Mouse (Mus musculus) myocyte (in vitro differentiated cells): Measurements from ENCODE around the gene Tex33.

Experiments used
- MAX ChIP-seq: IDR thresholded peaks from one replicate; pipeline ENCODE4 v1.6.1; 2011; ENCODE audit warnings: low read depth, mild to moderate bottlenecking, control low read depth
- MYOD1 ChIP-seq, 3 experiments: IDR thresholded peaks; one replicate each; pipeline ENCODE4 v1.6.1; 2011; ENCODE audit warnings: control low read depth in 2 of 3, low read depth in 2 of 3, mild to moderate bottlenecking in 2 of 3, moderate library complexity in 1 of 3; ENCODE audit not compliant: insufficient read length in 2 of 3, control insufficient read depth in 1 of 3
- POLR2A ChIP-seq: IDR thresholded peaks from one replicate; pipeline ENCODE4 v1.6.1; 2011; ENCODE audit warnings: low read depth, mild to moderate bottlenecking, control low read depth, moderate library complexity; ENCODE audit not compliant: insufficient read length
- POLR2AphosphoS2 ChIP-seq: IDR thresholded peaks from one replicate; pipeline ENCODE4 v1.6.1; 2011; ENCODE audit warnings: low read depth, control low read depth; ENCODE audit not compliant: insufficient read length
- SRF ChIP-seq: IDR thresholded peaks from one replicate; pipeline ENCODE4 v1.6.1; 2011; ENCODE audit warnings: low read depth; ENCODE audit not compliant: control insufficient read depth, insufficient read length
- TCF12 ChIP-seq: IDR thresholded peaks from one replicate; pipeline ENCODE4 v1.6.1; 2011; ENCODE audit warnings: mild to moderate bottlenecking, control low read depth; ENCODE audit not compliant: poor library complexity, insufficient read depth, severe bottlenecking

DNA sequence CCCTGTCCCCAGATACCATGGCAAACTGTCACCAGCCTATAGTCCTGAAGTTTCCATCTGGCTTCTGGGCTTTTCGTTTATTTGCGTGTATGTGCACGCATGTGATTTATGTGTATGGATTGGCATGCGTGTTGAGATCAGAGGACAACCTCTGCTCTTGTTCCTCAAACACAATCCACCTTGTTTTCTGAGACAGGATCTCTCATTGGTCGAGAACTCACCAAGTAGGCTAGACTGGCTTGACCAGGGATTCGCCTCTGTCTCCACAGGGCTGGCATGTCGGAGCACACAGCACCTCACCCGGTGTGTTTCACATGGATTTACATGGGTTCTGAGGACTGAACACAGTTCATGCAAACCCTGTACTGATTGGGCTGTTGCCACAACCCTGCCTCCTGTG lies 18.4 kb upstream of the Tex33 start:
- TF ChIP-seq POLR2A (no peak), POLR2AphosphoS2 (no peak), SRF (no peak), MAX (no peak), MYOD1 (IDR thresholded peaks at IDR 0.05; ENCODE audit: control insufficient read depth in 1 of 3, insufficient read length in 2 of 3, low read depth in 2 of 3) (no peak), TCF12 (no peak)
